Mouse (Mus musculus): ENCODE data around the gene Cnmd. TPM values are rescaled to one million over a fixed set of nuclear protein-coding genes. Genes with fewer than 3 reads are reported as not detected.

Gene Cnmd
- total RNA-seq (2023) = not detected in 2 replicates

GRCm38 (mm10) chr14:79662001-79662400, at the start of gene Cnmd:
Cnmd (minus strand) TSS chr14:79662170.

Other genes starting within 250 kb of the Cnmd start
- gene Kbtbd7, start 235.7 kb downstream of the Cnmd start, total RNA-seq (2023) = 37.4 and 37.5 TPM in 2 replicates
- gene Kbtbd6, start 210.3 kb downstream of the Cnmd start, total RNA-seq (2023) = 1.7 and 3.1 TPM in 2 replicates
- gene Elf1, start 181.0 kb downstream of the Cnmd start, total RNA-seq (2023) = 61.6 and 67.4 TPM in 2 replicates
- gene Wbp4, start 180.7 kb downstream of the Cnmd start, total RNA-seq (2023) = 20.9 and 22.9 TPM in 2 replicates
- 46.7 and 57.6 TPM in 2 replicates for gene Sugt1, start 74.5 kb downstream of the Cnmd start, total RNA-seq (2023)
- gene Pcdh8, start 109.1 kb upstream of the Cnmd start, total RNA-seq (2023) = not detected in 2 replicates